Mouse (Mus musculus): ENCODE results near the gene Ddx46. TPM values are rescaled to one million over a fixed set of nuclear protein-coding genes. Genes with fewer than 3 reads are reported as not detected.

Gene Ddx46
- polyA plus RNA-seq, 1 experiment from 2014 or later, result 18.8 TPM

DNA sequence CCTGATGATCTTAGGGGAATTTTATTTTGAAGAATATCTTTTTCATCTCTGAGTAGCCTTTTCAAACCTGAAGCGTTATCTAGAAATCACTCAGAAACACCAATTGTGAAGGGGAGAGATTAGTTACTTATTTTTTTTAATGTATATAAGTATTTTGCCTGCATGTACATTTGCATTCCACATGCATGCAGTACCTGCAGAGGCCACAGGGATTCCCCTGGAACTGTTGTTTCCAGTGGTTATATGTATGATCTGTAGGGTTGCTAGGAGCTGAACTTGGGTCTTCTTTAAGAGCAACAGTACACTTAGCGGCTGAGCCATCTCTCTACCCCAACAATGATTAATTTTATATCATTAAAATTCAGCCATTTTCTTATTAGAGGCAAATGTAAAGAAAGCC lies 9.7 kb downstream of the Ddx46 start:
- H3K9me3 ChIP-seq, result no peaks in the 10 kb centered on the region

DNA sequence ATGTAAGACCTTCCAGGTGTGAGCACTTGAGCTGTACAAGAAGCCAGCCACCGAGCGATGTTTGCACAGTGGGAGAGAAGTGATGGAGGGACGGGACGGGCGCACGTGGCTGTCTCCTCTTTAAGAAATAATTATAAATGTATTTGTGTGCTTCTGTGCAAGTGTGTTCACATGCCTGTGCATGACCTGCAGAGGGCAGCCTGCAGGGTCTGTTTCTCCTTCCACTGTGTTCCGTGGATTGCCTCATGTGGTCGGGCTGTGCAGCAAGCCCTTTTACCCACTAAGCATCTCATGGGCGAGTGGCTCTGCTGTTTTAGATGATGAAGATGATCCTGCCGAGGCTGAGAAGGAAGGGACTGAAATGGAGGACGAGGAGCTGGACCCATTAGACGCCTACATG lies 15.3 kb downstream of the Ddx46 start:
- no peak overlapping the region for H3K4me3 ChIP-seq
- H3K4me2 ChIP-seq, result no peak overlapping the region
- ATAC-seq (ENCODE audit: extremely low read depth, insufficient number of reproducible peaks, low FRiP score, low TSS enrichment), result no peak
- H3K27me3 ChIP-seq (replicated peaks), result no peaks in the 10 kb centered on the region
- peaks cover 100% of the 10 kb centered on the region for H3K36me3 ChIP-seq
- H3K27ac ChIP-seq (replicated peaks), result no peak overlapping the region
- 90% methylated on average over 12 of the region's 12 CpGs for WGBS
- H3K9ac ChIP-seq, result no peak overlapping the region
- H3K9me3 ChIP-seq, result no peaks in the 10 kb centered on the region
- H3K4me1 ChIP-seq, result no peaks in the 10 kb centered on the region

More for the DNA sequence above, 9.7 kb downstream of the Ddx46 start:
- H3K4me3 ChIP-seq, result no peak overlapping the region
- 93% methylated on average over 2 of the region's 2 CpGs for WGBS
- no peak overlapping the region for H3K27ac ChIP-seq (replicated peaks)
- no peaks in the 10 kb centered on the region for H3K4me1 ChIP-seq
- H3K27me3 ChIP-seq (replicated peaks), result no peaks in the 10 kb centered on the region
- H3K9ac ChIP-seq, result no peak overlapping the region
- peaks cover 75% of the 10 kb centered on the region for H3K36me3 ChIP-seq
- no peak overlapping the region for H3K4me2 ChIP-seq
- no peak for ATAC-seq (ENCODE audit: extremely low read depth, insufficient number of reproducible peaks, low FRiP score, low TSS enrichment)

DNA sequence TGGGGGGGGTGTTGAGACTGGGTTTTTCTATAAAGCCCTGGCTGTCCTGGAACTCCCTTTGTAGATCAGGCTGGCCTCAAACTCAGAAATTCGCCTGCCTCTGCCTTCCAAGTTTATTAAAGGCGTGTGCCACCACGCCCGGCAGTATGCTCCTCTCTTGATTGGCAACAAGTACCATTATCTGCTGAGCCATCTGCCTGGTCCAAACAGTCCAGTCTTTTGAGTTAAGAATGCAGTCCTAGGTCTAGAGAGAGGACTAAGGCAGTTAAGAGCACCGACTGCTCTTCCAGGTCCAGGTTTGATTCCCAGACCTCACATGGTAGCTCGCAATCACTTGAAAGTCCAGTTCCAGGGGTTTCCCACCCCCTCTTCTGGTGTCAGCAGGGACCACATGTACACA lies 16.2 kb downstream of the Ddx46 start:
- Histone ChIP-seq H3K9ac (no peak overlapping the region), H3K36me3 (peaks cover 100% of the 10 kb centered on the region), H3K9me3 (no peaks in the 10 kb centered on the region), H3K4me2 (no peak overlapping the region), H3K27me3 (replicated peaks) (no peaks in the 10 kb centered on the region), H3K4me1 (no peaks in the 10 kb centered on the region), H3K4me3 (no peak overlapping the region), H3K27ac (replicated peaks) (no peak overlapping the region)
- WGBS, result 85% methylated on average over 6 of the region's 6 CpGs
- no peak for ATAC-seq (ENCODE audit: extremely low read depth, insufficient number of reproducible peaks, low FRiP score, low TSS enrichment)

DNA sequence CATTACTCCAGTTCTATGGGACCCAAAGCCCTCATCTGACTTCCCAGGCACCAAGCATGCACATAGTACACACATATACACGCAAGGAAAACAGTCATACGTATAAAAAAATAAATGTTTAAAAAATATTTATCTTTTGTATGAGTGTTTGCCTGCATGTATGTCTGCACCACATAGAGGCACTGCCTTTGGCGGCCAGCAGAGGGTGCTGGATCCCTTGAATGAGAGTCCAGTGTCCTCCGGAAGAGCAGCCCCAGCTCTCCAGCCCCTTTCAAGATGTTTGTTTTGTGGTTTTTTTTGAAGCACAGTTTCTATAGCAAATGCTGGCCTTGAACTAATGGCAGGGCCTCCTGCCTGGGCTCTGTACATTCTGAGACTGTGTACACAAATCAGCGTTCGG lies 33.7 kb downstream of the Ddx46 start:
- no peak for ATAC-seq (ENCODE audit: extremely low read depth, insufficient number of reproducible peaks, low FRiP score, low TSS enrichment)
- Histone ChIP-seq H3K27me3 (replicated peaks) (no peaks in the 10 kb centered on the region), H3K9ac (no peak overlapping the region), H3K36me3 (peaks cover 97% of the 10 kb centered on the region), H3K9me3 (0 out of 2 replicates have a peak, but pooled peaks cover 4% of the 10 kb centered on the region), H3K4me2 (no peak overlapping the region), H3K4me3 (no peak overlapping the region), H3K27ac (replicated peaks) (no peak overlapping the region), H3K4me1 (no peaks in the 10 kb centered on the region)
- 84% methylated on average over 6 of the region's 6 CpGs for WGBS

DNA sequence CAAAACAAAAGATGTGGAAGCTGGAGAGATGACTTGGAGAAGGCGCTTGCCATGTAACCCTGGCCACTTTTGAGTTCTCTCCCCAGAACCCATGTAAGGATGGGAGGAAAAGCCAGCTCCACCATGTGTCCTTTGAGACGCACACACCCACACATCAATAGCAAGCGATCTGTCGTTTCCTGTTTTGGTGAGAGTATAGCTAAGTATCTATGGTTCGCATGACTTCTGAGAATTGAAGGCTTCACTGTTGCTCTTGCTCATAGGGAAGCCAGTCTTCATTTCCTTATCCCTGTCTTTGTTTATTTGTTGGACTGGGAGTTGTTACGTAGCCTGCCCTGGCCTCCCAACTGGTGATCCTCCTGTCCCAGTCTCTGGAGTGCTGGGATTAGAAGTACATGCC lies 37.9 kb downstream of the Ddx46 start:
- peaks cover 94% of the 10 kb centered on the region for H3K36me3 ChIP-seq
- ATAC-seq (ENCODE audit: extremely low read depth, insufficient number of reproducible peaks, low FRiP score, low TSS enrichment), result no peak

DNA sequence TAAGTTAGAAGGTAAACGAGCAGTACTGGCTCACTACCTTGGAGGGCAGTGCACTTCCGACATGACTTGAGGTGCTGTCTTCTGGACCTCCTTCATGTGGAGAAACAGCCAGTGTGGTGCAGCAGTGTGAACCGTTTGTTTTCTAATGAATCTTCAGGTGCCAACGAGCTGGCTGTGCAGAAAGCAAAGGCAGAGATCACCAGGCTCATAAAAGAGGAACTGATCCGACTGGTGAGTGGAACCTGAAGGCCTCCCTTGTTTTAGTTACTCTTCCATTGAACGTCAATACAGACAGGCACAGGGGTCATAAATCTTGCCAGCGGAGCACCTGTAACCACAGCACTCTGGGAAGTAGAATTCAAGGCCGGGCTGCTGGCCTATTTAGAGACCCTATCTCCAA lies 42.5 kb downstream of the Ddx46 start:
- 81% methylated on average over 8 of the region's 8 CpGs for WGBS
- H3K4me1 ChIP-seq, result no peaks in the 10 kb centered on the region
- H3K9ac ChIP-seq, result no peak overlapping the region
- H3K27me3 ChIP-seq (replicated peaks), result no peaks in the 10 kb centered on the region
- H3K36me3 ChIP-seq, result peaks cover 88% of the 10 kb centered on the region
- H3K4me2 ChIP-seq, result no peak overlapping the region
- H3K9me3 ChIP-seq, result no peaks in the 10 kb centered on the region
- no peak overlapping the region for H3K27ac ChIP-seq (replicated peaks)
- H3K4me3 ChIP-seq, result no peak overlapping the region
- no peak for ATAC-seq (ENCODE audit: extremely low read depth, insufficient number of reproducible peaks, low FRiP score, low TSS enrichment)

More for the DNA sequence above, 37.9 kb downstream of the Ddx46 start:
- 93% methylated on average over 6 of the region's 6 CpGs for WGBS
- no peak overlapping the region for H3K27ac ChIP-seq (replicated peaks)
- H3K27me3 ChIP-seq (replicated peaks), result no peaks in the 10 kb centered on the region
- H3K9me3 ChIP-seq, result 0 out of 2 replicates have a peak, but pooled peaks cover 4% of the 10 kb centered on the region
- H3K4me1 ChIP-seq, result no peaks in the 10 kb centered on the region
- no peak overlapping the region for H3K9ac ChIP-seq
- no peak overlapping the region for H3K4me3 ChIP-seq
- no peak overlapping the region for H3K4me2 ChIP-seq

DNA sequence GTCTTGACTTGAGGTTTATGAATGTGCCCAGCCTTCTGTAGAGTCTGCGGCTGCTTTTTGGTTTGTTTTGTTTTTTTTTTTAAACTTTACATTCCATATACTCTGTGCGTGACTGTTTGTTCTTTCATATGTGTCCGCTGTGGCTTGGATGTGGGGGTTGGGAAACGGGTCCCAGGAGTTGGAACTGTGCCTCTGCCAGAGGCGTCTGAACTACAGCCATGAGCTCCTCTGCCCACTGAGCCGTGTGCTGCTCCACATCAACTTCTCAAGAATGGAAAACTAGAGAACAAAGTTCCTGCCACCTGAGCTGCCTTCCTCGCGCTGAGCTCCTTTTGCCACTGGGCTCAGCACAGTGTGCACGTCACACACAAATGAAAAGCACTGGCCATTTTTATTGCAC lies 47.4 kb downstream of the Ddx46 start:
- H3K4me3 ChIP-seq, result no peak overlapping the region
- no peak overlapping the region for H3K9ac ChIP-seq
- peaks cover 43% of the 10 kb centered on the region for H3K36me3 ChIP-seq
- 85% methylated on average over 9 of the region's 9 CpGs for WGBS
- no peaks in the 10 kb centered on the region for H3K27me3 ChIP-seq (replicated peaks)
- no peak overlapping the region for H3K4me2 ChIP-seq
- H3K4me1 ChIP-seq, result peaks cover 8% of the 10 kb centered on the region
- H3K9me3 ChIP-seq, result no peaks in the 10 kb centered on the region
- no peak overlapping the region for H3K27ac ChIP-seq (replicated peaks)
- ATAC-seq (ENCODE audit: extremely low read depth, insufficient number of reproducible peaks, low FRiP score, low TSS enrichment), result no peak

DNA sequence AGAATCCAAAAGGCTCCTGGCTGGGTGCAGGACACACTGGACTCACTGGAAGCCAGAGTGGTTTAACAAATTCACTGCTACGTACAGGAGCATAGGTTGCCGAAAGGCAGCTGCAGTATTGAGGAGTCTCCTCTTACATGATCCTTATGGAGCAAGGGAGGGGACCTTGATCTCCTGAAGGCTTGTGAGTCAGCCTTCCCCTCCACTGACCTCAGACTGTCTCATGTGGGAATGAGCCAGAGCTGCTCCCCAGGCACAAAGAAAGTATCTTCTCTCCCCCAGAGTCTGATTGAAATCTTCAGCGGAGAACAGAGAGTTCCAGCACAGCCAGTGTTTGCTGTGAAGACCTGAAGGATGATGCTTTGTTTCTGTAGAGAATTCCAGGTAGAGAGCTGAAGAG lies 48.8 kb downstream of the Ddx46 start:
- no peak for ATAC-seq (ENCODE audit: extremely low read depth, insufficient number of reproducible peaks, low FRiP score, low TSS enrichment)
- H3K9ac ChIP-seq, result no peak overlapping the region
- 72% methylated on average over 3 of the region's 3 CpGs for WGBS
- peaks cover 29% of the 10 kb centered on the region for H3K36me3 ChIP-seq
- H3K27ac ChIP-seq (replicated peaks), result no peak overlapping the region
- no peak overlapping the region for H3K4me2 ChIP-seq
- no peaks in the 10 kb centered on the region for H3K9me3 ChIP-seq
- no peaks in the 10 kb centered on the region for H3K27me3 ChIP-seq (replicated peaks)
- no peak overlapping the region for H3K4me3 ChIP-seq
- H3K4me1 ChIP-seq, result peaks cover 20% of the 10 kb centered on the region

DNA sequence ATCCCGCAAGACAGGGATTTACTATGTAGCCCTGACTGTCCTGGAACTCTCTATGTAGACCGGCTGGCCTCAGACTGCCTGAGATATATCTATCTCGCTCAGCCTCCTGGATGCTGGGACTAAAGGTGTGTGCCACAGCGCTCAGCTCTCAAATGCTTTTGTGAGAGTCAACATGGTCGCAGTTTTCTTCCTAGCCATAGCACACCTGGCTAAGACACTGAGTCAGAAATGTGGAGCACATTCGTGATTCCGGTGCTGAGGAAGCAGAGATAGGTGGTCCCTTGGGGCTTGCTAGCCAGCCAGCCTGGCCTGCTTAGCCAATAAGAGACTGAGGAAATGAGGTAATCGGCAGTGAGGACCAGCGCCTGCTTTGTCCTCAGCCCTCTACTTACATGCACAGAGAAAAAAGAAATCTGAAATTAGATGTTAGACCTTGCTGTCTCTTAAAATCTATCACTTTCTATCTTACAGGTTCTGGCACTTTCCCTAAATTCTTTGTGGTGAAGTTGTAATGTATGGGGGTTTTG lies 51.3 kb downstream of the Ddx46 start:
- H3K4me1 ChIP-seq, result peaks cover 20% of the 10 kb centered on the region
- 52% methylated on average over 9 of the region's 9 CpGs for WGBS
- no peak for ATAC-seq (ENCODE audit: extremely low read depth, insufficient number of reproducible peaks, low FRiP score, low TSS enrichment)
- peaks cover 5% of the 10 kb centered on the region; the same call in 1 of the 2 replicates for H3K36me3 ChIP-seq
- H3K9me3 ChIP-seq, result no peaks in the 10 kb centered on the region
- 0 out of 2 replicates have a peak overlapping the region, but pooled peaks have one; percentile 24 for H3K9ac ChIP-seq
- no peak overlapping the region for H3K27ac ChIP-seq (replicated peaks)
- H3K4me3 ChIP-seq, result no peak overlapping the region
- peak overlapping the region; percentile 40 for H3K4me2 ChIP-seq
- H3K27me3 ChIP-seq (replicated peaks), result no peaks in the 10 kb centered on the region

DNA sequence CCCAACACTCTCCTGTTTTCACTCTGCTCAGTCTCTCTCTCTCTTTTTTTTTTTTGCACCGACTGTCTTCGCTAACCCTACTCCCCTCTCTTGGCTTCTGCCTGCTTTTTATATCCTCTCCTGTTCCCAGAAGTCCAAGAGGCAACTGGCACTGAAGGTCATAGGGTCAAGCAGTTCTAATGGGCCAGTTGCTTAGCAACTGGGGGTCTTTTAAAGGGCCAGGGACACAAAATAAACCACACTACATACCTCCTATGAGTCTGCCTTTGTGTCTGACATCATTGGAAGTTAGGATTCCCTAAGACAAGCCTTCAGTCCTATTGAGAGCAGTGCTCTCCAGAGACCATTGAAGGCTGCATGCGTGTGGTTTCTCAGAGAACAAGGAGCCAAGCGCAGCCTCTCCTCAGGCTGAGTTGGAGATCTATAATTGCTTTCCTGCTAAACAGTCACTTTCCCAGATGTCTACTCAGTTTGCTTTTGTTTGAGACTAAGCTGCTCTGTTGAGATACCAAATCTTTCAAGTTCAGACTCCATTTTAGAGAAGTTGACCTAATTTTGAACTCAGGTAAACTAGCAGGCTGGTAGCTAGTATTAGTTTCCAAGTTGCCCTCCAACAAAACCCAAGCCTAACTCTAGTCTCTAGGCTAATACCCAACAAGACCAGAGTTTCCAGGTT lies 53.2 kb downstream of the Ddx46 start:
- no peaks in the 10 kb centered on the region for H3K27me3 ChIP-seq (replicated peaks)
- H3K36me3 ChIP-seq, result no peaks in the 10 kb centered on the region
- peak overlapping the region; percentile 32; the same call in 1 of the 2 replicates for H3K27ac ChIP-seq (replicated peaks)
- peak overlapping the region; percentile 42; the same call in 1 of the 2 replicates for H3K9ac ChIP-seq
- no peaks in the 10 kb centered on the region for H3K9me3 ChIP-seq
- H3K4me3 ChIP-seq, result no peak overlapping the region
- no peak overlapping the region for H3K4me2 ChIP-seq
- no peak for ATAC-seq (ENCODE audit: extremely low read depth, insufficient number of reproducible peaks, low FRiP score, low TSS enrichment)
- peaks cover 26% of the 10 kb centered on the region for H3K4me1 ChIP-seq
- 46% methylated on average over 4 of the region's 4 CpGs for WGBS

DNA sequence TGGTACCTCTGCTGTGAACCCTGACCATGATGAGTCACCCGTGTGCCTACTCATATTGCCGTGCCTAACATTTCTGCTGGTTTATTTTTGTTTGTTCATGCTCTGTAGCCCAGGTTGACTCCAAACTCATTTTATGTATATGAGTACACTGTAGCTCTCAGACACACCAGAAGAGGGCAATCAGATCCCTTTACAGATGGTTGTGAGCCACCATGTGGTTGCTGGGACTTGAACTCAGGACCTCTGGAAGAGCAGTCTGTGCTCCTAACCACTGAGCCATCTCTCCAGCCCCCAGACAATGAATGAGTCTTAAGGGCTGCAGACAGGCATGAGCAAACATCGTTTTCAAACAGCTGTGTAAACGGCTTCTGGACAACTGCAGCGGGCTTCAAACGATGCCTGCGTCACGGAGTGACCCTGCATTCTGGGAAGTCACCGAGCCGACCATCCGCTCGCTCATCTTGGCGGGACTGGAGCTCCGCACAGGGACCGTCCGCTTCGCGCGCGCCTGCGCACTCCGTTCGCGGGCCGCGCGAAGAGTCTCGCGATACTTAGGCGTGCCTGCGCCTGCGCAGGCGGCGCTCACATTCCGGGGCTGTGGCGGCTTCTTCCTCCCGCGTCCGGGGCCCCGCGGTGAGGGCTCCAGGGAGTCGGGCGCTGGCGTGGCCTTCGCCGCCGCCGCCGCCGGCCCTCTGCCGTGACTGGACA lies 57.9 kb downstream of the Ddx46 start, which contains the start of gene B230219D22Rik:
Gene B230219D22Rik (plus strand): TSS at position 590 of the 708 bp plus-strand sequence.
- H3K27ac ChIP-seq (replicated peaks), result peak within 1 kb of the TSS; percentile 97
- WGBS, result 2% methylated on average over 51 of the region's 51 CpGs
- no peaks in the 10 kb centered on the region for H3K9me3 ChIP-seq
- peaks cover 41% of the 10 kb centered on the region for H3K4me1 ChIP-seq
- H3K4me3 ChIP-seq, result peak within 1 kb of the TSS; percentile 79
- H3K4me2 ChIP-seq, result peak within 1 kb of the TSS; percentile 90
- H3K36me3 ChIP-seq, result no peaks in the 10 kb centered on the region
- H3K27me3 ChIP-seq (replicated peaks), result no peaks in the 10 kb centered on the region
- peak; percentile 94 for ATAC-seq (ENCODE audit: extremely low read depth, insufficient number of reproducible peaks, low FRiP score, low TSS enrichment)
- H3K9ac ChIP-seq, result peak within 1 kb of the TSS; percentile 100
